Mouse (Mus musculus) left cerebral cortex, adult 18-20 months (tissue): ENCODE data around the gene Shisal2b. TPM values are rescaled to one million over a fixed set of nuclear protein-coding genes. Genes with fewer than 3 reads are reported as not detected.
"Not testable (repeated sequence)": the region's sequence is repeated elsewhere in the genome, so short reads cannot be mapped to it uniquely, and the experiment has no call there.

Experiments used
- DNase-seq, 2 experiments: peaks; one replicate each; pipeline ENCODE4 v3.0.0; 2021 to 2022; ENCODE audit warnings: low spot score in 2 of 2, mixed read lengths in 1 of 2
- long read RNA-seq, 2 experiments: library from polyadenylated mRNA; stranded (forward); transcript quantifications; one replicate each; pipeline ENCODE4 v2.0.0; 2021
- total RNA-seq, 2 experiments: library from RNA; stranded (reverse); gene quantifications; 2 replicates each; pipeline ENCODE4 v1.2.3; 2021

Shisal2b gene
- under 1 TPM in 1 of 2 experiments, not detected in 1; 0.35 TPM for total RNA-seq
- long read RNA-seq, experiment 1: 0 reads
- long read RNA-seq, experiment 2: 0 reads

DNA sequence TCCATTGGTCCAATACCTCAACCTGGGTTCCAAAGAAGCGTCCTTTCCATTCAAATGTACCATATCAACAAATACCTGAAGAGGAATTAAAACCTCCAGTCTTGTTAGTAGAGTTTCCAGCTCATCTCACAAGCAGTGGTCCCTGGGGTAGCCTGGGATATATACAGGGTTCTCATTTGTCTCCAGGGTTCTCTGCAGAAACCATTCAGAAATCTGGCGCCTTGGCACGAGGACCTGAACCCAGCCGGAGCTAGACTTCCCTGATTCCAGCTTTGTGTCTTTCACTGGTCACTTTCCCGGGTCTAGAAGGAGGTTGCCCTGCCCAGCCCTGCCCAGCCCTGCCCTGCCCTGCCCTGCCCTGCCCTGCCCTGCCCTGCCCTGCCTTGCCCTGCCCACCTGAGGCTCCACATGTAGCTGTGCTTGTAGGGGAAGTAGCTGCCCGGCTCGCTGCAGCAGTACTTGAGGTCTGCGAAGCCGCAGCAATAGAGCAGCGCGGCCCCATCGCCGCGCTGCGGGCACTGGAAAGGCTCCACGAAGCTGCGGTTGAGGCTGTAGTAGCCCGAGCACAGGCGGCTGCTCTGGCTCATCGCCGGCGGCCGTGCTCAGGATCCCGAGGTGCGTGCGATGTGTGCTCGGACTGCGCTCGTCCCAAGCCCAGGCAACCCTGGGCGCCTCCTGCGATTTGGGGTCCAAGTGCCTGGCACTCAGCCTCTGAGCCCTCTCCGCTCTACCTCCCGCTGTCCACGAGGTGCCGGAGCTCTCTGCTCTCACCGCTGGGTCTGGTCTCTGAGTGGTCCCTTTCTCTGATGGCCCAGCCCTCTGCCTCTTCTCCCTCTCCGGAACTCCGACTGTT, at the start of gene Shisal2b:
Gene Shisal2b (minus strand): TSS at position 767 of the 853 bp plus-strand sequence.
- peak; percentile 11 to 30 for DNase-seq

DNA sequence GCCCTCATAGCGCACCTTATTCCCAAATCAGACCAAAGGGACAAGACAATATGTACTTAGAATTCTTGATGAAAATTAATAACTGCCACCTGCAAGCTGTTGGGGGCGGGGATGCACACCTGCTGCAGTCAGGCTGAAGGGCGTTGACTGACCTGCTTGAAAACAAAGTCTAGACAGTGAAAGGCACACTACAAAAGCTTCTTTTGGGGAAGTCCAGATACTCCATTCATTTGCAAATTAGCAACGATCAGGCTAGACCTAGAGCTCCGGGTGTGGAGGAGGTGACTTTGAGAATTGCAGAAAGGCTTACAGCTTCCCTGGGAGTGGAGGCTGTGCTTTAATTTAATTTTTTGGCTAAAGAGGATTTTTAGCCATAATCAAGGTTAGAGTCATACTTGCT, 47.9 kb upstream of the Shisal2b start:
- not testable (repeated sequence) for DNase-seq

DNA sequence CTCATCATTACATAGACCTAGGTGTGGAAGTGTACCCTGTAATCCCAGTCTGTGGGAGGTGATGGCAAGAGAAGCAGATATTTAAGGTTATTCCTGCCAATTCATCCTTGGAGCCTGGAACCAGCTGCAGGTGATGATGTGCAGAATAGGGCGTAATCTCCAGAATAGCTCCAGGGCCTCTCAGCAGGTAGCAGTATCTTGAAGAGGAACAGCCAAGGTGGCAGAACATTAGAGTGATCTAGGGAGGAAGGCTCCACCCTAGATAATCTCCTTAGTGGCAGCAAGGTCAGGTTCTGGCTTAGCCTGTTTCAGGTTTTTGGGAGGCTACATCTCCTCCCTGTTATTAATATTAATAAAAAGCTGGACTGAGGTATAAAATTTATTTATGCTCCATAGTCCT, 47.3 kb upstream of the Shisal2b start:
- not testable (repeated sequence) for DNase-seq

DNA sequence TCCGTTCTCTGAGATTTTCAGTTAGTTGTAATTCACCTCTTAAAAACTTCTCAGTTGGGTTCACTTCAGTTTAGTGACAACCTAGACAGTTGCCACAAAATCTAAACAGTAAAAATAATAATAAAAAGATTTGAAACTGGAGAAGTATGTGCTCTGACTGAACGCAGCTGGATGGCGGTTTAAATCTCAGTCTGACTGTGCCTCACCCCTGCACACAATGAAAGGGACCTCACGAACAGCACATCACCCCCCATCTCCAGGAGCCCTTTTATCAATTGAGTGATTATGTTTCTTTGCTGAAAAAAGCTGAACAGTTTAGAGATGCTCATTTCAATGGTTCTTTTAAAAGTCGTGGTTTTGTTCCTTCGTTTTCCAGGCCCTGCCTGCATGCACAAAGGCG, 45.0 kb upstream of the Shisal2b start:
- no peak for DNase-seq

DNA sequence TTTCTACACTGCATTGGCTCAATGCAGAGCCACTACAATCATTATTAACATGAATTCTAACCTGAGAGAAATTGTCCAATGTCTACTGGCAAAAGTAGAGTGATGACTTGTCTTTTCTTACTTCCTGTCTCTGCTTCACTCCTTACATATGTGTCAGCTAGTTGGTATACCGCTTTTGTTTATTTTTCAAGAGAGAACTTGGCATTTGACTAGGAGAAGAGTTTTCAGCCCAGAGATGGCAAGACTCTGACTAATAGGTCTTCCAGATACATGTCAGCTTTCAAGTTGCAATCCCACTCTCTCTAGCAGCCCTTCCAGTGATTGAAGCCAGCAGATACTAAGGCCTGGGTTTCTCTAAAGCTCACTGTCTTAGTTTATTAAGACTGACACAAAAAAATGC, 31.1 kb upstream of the Shisal2b start:
- no peak for DNase-seq

DNA sequence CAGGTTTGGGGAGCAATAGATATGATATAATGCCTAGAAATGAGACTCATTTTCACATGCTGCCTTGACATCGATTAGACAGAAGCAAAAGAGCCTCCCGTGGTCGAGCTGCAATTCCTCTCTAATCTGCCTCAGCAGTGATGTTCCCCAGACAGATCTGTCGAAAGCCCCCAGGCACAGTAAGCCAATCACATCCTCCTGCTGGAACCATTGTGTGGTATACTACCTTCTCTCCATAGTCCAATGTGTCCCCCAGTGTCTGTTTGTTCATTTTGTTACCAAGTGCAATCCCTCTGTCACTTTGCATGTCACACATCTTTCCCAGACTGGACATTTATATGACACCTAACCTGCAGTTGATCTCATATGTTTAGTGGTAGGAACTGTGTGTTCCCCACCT, 28.6 kb upstream of the Shisal2b start:
- DNase-seq: no peak

DNA sequence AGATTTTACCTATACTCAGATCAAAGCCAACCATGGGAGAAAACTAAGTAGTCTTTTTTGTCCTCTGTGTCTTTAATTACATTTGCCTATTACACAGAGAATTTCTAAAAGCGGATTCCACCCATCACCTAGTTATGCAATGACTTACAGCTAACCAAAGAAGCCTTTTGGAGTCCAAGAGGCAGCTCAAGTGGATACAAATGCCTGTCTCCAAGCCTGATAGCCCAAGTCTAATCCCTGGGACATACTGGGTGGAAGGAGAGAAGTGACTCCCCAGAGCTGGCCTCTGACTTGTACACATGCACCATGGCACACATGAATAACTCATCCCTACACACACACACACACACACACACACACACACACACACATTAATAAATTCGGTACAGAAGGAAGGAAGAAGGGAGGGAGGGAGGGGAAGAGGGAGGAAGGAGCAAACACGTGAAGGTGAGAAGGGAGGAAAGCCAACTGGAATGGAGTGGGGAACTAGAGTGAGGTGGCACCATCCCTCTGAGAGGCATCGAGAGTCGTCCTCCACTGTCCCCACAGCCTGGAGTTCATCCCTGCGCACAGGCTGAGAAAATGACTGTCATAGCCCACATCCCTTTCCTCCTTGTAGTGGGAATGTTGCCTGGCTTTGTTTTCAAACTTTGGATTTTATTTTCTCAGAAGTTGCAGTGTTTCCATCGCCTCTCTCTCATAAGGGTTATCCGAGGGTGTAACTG, 22.8 kb upstream of the Shisal2b start:
- no peak for DNase-seq

DNA sequence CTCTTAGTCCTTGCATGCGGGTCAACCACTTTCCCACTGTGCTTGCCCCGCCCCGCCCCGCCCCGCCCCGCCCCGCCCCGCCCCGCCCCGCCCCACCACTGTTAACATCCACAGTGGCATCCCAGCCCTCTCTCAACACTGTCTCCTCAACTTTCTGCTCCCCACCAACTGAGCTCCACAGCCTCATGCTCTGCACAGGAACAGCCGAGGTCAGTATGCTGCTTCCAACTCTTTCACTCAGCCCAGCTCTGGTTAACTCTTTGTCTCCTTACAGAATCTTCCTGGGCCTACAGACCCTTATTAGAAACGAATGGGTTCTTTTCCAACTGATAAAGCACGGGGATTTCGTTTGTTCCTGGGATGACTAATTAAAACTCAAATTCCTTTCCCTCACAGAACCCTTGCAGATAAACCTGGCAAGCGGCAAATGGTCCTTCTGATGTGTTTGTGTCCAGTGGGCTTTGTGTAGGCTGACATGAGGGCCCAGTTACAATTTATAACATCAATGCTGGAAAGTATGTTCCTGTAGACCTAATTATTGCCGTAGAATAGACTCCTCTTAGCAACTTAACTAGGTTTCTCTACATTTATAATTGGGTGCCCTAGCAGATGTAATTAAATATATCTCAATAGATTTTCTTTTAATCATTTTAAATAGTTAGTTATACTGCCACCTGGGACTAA, 20.0 kb upstream of the Shisal2b start:
- no peak for DNase-seq

DNA sequence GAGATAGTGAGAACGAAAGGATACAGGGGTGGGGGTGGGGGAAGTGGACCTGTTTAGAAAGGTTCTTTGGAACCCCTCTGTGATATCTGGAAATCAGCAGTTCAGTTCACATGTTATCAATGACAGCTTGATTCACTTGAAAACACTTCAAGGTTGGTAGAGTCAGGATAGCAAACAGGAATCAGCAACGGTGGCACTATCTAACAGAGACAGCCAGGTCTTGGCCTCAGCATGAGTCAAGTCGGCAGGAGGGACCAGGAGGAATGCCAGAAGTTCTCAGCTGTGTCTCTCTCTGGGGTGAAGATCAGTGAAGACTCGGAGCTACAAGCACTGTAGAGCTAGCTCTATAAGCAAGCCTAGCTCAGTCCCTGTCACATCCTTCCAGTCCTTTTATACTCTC, 14.8 kb upstream of the Shisal2b start:
- DNase-seq: no peak

DNA sequence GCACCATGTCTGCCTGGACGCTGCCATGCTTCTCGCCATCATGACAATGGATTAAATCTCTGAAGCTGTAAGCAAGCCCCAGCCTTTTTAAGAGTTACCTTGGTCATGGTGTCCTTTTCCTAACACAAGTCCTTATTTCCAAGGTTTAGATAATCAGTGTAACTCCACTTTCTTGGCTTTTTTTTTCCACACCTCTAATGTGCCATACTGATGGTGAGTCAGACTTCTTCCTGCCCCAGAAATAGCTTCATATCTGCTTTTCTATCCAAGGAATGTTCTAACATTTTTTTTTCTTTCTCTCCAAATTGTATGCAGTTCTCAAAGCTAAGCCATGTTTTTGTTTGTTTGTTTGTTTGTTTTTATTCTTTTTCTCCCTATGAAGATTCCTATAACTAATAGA, 6.2 kb upstream of the Shisal2b start:
- no peak for DNase-seq

DNA sequence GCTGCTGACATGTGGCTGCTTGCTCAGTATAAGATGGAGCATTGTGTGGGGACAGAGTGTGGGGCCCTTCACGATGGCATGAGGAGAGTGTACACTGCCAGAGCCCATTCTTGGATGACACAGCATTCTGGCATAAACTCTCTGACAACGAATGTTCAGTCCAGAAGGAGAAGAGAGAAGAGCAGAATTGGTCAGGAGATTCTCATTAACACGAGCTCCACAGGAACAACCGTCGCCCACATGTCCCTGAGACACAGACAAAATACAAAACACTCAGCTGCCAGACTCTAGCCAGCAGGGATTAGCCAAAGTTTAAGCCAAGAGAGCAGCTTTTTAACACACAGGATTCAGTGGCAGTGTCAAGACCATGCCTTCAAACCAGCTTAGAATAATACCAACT, 3.0 kb upstream of the Shisal2b start:
- DNase-seq: no peak

DNA sequence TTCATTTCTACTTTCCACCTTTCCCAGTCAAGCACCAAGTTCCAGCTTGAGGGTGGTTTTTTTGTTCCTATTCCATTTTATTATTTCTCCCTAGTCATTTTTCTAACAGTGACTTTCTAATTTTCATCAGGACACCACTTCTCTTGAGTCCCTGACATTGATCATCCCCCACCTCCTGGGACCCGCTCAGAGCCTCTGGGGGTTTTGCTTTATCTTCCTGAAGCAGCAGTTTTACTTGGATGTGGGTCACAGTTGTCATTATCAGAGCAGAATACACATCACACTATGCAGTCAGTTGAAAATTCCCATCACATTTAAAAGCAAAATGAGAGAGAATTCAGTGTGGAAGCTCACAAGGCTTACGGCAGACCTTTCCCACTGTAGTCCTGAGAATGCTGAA, 10.0 kb downstream of the Shisal2b start:
- DNase-seq: no peak

DNA sequence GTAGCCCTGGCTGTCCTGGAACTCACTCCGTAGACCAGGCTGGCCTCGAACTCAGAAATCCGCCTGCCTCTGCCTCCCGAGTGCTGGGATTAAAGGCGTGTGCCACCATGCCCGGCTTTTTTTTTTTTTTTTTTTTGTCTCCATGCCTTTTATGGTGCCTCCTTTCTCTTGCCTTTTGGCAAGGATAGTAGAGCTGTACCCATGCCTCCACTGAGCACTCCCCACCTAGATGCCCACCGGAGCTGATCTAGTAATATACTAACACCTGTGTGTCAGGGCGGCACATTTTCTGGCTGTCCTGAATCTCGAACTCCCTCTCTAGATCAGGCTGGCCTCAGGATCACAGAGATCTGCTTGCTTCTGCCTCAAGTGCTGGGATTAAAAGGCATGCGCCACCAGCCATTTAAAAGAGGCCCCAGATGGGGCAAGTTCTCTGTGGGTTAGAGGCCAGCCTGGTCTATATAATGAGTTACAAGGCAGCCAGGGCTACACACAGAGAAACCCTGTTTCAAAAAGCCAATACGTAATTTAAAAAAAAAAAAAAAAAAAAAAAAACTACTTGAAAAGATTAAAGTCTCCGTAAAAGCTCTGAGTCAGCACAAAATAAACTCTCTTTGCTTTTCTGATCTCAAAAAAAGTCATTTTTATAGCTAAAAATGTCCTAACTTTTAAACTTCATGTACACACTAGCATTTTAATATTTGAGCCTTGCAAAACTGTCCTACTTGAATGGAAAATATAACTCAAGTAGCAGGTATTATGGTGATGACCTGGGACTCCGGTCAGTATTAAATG, 20.2 kb downstream of the Shisal2b start:
- DNase-seq: no peak

DNA sequence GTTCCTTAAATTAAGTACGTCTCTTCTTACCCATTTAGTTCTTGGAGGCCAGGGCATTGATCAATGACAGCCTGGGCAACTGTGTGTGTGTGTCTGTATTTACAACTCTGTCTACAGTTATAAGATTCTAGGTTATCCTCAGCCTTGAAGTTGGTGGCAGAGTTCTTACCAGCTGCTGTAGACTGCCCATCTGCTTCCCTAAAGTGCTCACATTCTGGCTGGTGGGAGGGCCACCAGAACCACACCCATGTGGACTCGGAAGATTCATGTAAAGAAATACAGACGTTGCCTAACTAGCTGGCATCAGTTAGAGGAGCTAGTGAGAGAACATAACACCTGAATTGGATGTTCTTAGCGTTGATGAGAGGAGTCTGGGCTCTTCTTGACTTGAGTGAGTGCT, 21.8 kb downstream of the Shisal2b start:
- DNase-seq: no peak

DNA sequence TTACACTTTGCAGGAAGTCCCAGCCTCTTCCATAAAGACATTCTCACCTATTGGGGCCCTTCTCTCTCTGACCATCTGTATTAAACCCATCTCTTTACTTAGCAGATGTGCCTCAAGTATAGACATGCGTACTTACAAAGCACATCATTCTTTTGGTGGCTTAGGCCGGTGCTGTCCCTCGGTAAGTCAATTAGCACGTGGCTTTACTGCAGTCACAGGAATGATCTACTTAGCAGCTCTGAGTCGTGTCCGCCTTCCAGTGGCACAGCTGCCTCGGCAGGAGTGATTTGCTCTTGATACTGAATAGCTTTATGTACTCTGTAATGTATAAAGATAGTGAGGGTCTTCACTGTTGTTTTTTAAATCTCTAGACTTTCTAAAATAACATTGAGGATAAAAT, 26.1 kb downstream of the Shisal2b start:
- no peak for DNase-seq

DNA sequence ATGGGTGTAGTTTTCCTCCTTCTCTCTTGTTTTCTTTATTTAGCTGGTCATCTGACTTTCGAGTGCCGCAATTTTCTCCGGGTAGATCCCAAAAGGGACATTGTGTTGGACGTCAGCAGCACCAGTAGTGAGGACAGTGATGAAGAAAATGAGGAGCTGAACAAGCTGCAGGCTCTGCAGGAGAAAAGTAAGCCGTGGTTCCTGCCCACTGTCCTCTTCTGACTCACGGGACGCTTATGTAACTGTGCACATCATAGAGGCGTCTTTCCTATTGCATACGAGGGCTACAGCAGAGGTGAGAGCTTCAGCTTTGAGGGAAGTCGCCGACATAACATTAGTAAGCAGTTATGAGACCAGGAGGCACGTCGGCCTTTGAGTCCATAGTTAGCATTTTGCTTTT, 30.9 kb downstream of the Shisal2b start:
- DNase-seq: peak; percentile 31 to 46

DNA sequence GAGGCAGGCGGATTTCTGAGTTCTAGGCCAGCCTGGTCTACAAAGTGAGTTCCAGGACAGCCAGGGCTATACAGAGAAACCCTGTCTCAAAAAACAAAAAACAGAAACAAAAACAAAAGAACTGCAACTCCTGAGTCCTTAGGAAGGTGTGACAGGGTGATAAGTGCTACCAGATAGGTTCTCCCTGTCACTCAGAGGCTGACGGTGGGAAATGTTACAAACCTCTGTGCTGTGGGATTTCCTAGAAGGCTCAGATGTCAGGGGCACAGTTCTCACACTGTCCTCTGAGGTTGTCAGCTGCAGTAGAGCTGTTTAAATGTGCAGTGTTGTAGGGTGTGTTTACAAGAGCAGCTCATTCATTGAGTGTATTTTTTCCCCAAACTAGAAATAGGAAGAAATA, 38.2 kb downstream of the Shisal2b start:
- DNase-seq: no peak

DNA sequence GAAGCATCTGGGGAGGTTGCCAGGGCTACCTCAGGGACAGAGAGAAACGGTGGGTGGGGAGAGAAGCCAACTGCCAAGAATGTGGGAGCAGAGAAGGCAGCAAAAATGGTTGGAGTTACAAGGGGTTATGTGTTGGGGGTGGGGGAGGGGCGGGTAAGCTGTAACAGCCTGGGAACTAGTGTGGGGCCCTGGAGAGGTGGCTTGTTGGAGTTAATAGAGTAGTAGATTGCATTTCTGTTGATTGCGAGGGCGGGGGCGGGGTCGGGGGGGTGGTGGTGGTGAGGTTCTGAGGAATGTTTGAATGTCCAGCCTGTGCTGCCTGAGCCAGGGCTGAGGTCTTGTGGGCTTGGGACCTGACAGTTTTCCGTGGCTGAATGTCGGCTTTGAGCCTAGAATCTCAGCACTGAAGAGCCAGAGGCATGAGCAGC, 41.3 kb downstream of the Shisal2b start:
- DNase-seq: no peak

DNA sequence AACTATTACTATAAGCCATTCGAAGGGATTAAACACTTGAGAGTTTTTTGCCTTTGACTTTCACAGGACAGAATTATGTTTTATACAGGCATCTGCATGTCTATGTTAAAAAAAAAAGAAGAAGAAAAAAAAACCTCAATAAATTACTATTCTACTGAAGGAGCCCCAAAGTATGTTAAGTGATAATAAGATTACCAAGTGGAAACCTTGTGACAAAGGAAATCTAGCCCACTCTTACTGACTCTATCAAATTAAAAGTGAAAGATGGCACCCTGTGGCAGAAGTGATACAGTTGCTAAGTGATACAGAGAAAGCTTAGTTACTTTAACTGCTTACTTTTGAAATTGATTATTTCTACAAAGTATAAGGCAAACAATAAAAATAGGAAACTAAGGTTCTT, 41.8 kb downstream of the Shisal2b start:
- no peak for DNase-seq

DNA sequence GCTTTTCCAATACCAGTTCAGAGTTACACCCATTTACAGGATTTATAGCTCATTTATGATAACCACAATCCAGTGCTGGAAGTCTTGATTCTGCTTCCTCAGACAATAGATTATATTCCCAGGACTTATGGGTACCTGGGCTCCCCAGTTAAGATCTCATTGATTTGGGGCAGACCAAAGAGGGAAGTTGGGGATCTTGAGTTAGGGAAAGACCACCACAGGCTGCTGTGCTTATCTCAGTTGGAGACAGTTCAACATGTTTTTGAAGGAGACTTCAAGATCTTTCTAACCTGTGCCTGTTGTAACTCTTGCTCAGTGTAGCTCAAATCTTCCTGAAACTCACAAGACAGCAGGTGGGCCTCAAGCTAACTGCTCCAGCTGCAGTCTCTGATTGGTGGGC, 42.5 kb downstream of the Shisal2b start:
- no peak for DNase-seq

DNA sequence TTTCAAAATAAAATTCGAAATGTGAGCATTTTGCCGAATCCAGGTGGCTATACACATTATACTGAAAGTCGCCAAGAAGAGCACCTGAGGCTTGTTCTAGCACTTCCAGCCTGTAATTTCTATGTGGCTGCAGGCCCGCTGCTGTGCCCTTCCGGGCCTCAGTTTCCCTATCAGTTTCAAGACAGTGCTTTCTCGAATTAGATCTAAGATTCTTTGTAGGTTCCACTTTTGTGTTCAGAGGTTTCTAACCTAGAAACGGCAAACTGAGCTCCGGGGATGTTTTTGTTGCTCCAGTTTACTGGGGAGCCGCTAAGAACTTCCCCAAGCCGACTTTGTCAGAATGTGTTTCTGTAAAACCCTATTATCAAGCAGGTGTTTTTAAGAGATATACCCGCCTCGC, 46.0 kb downstream of the Shisal2b start:
- DNase-seq: no peak
